Mouse (Mus musculus) hematopoietic stem cell, adult 5-6 weeks (primary cell): ENCODE measurements around the gene Tprn. TPM values are rescaled to one million over a fixed set of nuclear protein-coding genes. Genes with fewer than 3 reads are reported as not detected.
A peak's percentile ranks its signal among the peaks of the same experiment; 100 is the strongest.

Experiments
- ATAC-seq, 2 experiments: fragments of 125-278 bp in 1 of 2; replicated peaks in 1 of 2; 2 replicates each; pipeline ENCODE4 v1.8.0; 2016 to 2017; ENCODE audit warnings: inconsistent platforms in 2 of 2, mild to moderate bottlenecking in 2 of 2, moderate number of reproducible peaks in 2 of 2, low read depth in 1 of 2, moderate TSS enrichment in 1 of 2; ENCODE audit not compliant: low FRiP score in 2 of 2, poor library complexity in 2 of 2, severe bottlenecking in 2 of 2, insufficient read depth in 1 of 2, low TSS enrichment in 1 of 2
- total RNA-seq: library from RNA; stranded (forward); fragments of 172-1452, 232-1000 nt; gene quantifications from 2 replicates; pipeline ENCODE4 v1.2.3, GENCODE M21; 2017

The Tprn gene
- total RNA-seq, 1 experiment from 2014 or later = 8.2 TPM

GRCm38 (mm10) chr2:25304657-25305541 lies 42.5 kb downstream of the Tprn start:
- peak; percentile 61 to 72 for ATAC-seq

GRCm38 (mm10) chr2:25305587-25306359 lies 43.4 kb downstream of the Tprn start:
- no peak for ATAC-seq

DNA sequence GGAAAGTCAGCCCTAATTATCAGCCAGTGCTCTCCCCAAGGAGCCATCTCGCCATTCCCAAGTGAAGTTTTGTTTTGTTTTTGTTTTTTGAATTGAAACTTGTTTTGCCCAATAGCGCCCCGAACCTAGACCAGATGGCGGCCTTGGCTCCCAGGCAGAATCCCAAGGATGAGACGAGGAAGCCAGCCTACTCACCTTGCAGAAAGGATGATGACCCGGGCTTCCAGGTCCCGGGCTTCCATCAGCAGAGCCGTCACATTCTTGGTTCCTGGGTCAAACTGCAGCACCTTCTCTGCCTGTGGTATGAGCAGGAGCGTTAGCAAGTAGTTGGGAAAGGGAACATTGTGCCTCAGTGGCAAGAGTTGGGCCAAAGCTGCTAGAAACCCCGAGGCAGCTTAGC lies 47.8 kb downstream of the Tprn start:
- no peak for ATAC-seq

DNA sequence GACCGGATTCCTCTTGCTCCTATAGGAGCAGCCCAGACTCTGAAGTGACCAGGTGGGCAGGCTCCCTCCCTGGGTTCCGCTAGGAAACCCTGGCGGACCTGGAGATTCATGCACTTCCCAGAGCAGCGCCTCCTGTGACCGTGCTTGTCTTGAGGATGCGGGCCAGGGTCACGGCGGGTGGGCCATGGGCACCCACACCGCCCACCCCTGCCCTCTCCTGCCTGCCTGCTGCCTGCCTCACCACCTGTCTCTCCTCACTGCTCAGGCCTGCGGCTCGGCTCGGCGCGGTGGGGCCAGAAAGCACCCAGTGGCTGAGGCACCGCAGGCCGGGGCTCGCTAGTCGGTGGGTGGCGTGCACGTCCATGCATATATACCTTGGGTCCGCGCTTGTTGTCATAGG lies 48.6 kb downstream of the Tprn start:
- peak in 1 of 2 experiments; percentile 25; a peak in 1 of 4 replicates for ATAC-seq

GRCm38 (mm10) chr2:25311491-25311891 lies 49.1 kb downstream of the Tprn start:
- ATAC-seq = no peak

DNA sequence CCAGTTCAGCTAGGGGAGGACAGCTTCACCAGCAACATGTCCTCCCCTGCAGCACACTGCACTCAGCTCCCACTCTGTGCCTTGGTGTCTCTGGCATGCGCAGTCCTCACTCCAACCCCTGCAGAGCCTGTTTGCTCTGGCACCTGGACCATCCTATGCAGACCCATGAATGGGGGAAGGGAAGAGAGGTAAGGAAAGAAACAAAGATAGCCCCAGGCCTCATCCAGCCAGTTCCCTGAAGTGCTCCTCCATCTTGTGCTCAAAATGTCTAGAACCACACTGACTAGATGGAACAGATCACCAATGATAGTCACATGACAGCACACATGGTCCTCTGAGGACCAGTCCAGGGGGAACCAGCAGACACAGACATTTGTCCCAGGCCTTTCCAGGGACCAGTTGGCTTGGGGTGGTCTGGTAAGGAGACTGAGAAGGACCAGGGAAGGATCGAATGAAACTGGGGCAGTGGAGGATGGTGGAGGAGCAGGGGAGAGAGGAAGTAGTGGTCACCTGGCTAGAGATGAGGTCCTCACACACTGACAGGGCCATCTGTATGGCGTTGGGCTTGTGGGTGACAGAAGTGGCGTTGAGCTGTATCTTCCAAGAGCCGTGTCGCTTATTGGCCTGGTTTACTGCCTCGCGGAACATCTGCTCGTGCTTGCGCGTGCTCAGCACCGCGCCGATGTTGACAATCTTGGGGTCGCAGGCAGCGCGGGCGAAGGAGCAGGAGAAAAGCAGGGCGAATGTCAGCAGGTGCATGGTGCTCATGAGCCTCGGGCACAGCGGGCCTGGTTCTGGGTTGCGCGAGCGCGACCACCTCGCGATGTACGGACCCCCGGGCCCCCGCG lies 55.9 kb downstream of the Tprn start:
- peak in 1 of 2 experiments; percentile 54; a peak in 2 of 4 replicates for ATAC-seq

GRCm38 (mm10) chr2:25318971-25319773 lies 56.8 kb downstream of the Tprn start, which contains the start of gene Grin1:
Grin1 (minus strand) TSS chr2:25319187.
- ATAC-seq = peak in 1 of 2 experiments; percentile 77; a peak in 3 of 4 replicates

Other genes starting within 250 kb of the Tprn start
- gene Nsmf, start 208.3 kb upstream of the Tprn start, total RNA-seq = 16.0 and 28.9 TPM in 2 replicates
- not detected in 2 replicates for gene Entpd8, start 182.3 kb upstream of the Tprn start, total RNA-seq
- gene Noxa1, start 167.5 kb upstream of the Tprn start, total RNA-seq = 1.0 TPM in 1 of 2 replicates, not detected in the other
- gene Nrarp, start 81.9 kb upstream of the Tprn start, total RNA-seq = 2.6 and 4.4 TPM in 2 replicates
- 30.0 and 33.3 TPM in 2 replicates for gene Tor4a, start 65.7 kb upstream of the Tprn start, total RNA-seq
- gene Nelfb, start 51.1 kb upstream of the Tprn start, total RNA-seq = 40.1 and 53.5 TPM in 2 replicates
- not detected in 2 replicates for gene Stpg3, start 48.0 kb upstream of the Tprn start, total RNA-seq
- gene Fam166a, start 43.9 kb upstream of the Tprn start, total RNA-seq = not detected in 2 replicates
- gene Tubb4b, start 37.9 kb upstream of the Tprn start, total RNA-seq = 426 and 473 TPM in 2 replicates
- 0.81 TPM in 1 of 2 replicates, not detected in the other for gene Slc34a3, start 28.3 kb upstream of the Tprn start, total RNA-seq
- gene Rnf224, start 25.8 kb upstream of the Tprn start, total RNA-seq = not detected in 2 replicates
- 0.50 TPM in 1 of 2 replicates, not detected in the other for gene Rnf208, start 20.4 kb upstream of the Tprn start, total RNA-seq
- not detected in 2 replicates for gene Cysrt1, start 20.2 kb upstream of the Tprn start, total RNA-seq
- gene AL732309.1, start 15.8 kb upstream of the Tprn start, total RNA-seq = 1.4 and 5.1 TPM in 2 replicates
- 9.9 and 10.8 TPM in 2 replicates for gene Tmem203, start 7.2 kb upstream of the Tprn start, total RNA-seq
- 46.4 and 82.9 TPM in 2 replicates for gene Ssna1, start 9.8 kb downstream of the Tprn start, total RNA-seq
- gene Anapc2, start 9.9 kb downstream of the Tprn start, total RNA-seq = 39.0 and 46.9 TPM in 2 replicates
- not detected in 2 replicates for gene Tmem210, start 25.5 kb downstream of the Tprn start, total RNA-seq
- not detected in 2 replicates for gene Lrrc26, start 27.3 kb downstream of the Tprn start, total RNA-seq
- gene Grin1, start 56.6 kb downstream of the Tprn start, total RNA-seq = not detected in 2 replicates
- 60.9 and 70.9 TPM in 2 replicates for gene Man1b1, start 69.7 kb downstream of the Tprn start, total RNA-seq
- gene Dpp7, start 93.7 kb downstream of the Tprn start, total RNA-seq = 11.9 and 31.6 TPM in 2 replicates
- 8.2 and 12.6 TPM in 2 replicates for gene Uap1l1, start 103.1 kb downstream of the Tprn start, total RNA-seq
- gene Sapcd2, start 109.7 kb downstream of the Tprn start, total RNA-seq = 3.3 and 12.1 TPM in 2 replicates
- not detected in 2 replicates for gene Entpd2, start 133.3 kb downstream of the Tprn start, total RNA-seq
- gene Npdc1, start 136.7 kb downstream of the Tprn start, total RNA-seq = 0.74 and 2.3 TPM in 2 replicates
- gene Fut7, start 160.6 kb downstream of the Tprn start, total RNA-seq = 23.6 and 28.5 TPM in 2 replicates
- 52.7 and 57.5 TPM in 2 replicates for gene Abca2, start 166.1 kb downstream of the Tprn start, total RNA-seq
- gene Clic3, start 194.2 kb downstream of the Tprn start, total RNA-seq = not detected in 2 replicates
- 27.5 and 28.0 TPM in 2 replicates for gene Paxx, start 198.5 kb downstream of the Tprn start, total RNA-seq
- gene Ptgds, start 207.4 kb downstream of the Tprn start, total RNA-seq = 3.4 and 3.5 TPM in 2 replicates
- not detected in 2 replicates for gene Lcn12, start 231.3 kb downstream of the Tprn start, total RNA-seq
- 20.6 and 25.1 TPM in 2 replicates for gene Fbxw5, start 238.1 kb downstream of the Tprn start, total RNA-seq
- 0.35 and 2.0 TPM in 2 replicates for gene C8g, start 239.1 kb downstream of the Tprn start, total RNA-seq